Mouse (Mus musculus) C2C12 (cell line): ENCODE measurements around the gene Hps5.

ENCODE experiments used
- CTCF ChIP-seq: IDR thresholded peaks from one replicate; pipeline ENCODE4 v1.5.1; 2011; ENCODE audit not compliant: control insufficient read depth, insufficient read depth, insufficient read length
- MAX ChIP-seq: IDR thresholded peaks from one replicate; pipeline ENCODE4 v1.6.1; 2011; ENCODE audit warnings: mild to moderate bottlenecking, control low read depth
- USF1 ChIP-seq: IDR thresholded peaks from one replicate; pipeline ENCODE4 v1.6.1; 2011; ENCODE audit warnings: low read depth, mild to moderate bottlenecking, control low read depth, moderate library complexity

DNA sequence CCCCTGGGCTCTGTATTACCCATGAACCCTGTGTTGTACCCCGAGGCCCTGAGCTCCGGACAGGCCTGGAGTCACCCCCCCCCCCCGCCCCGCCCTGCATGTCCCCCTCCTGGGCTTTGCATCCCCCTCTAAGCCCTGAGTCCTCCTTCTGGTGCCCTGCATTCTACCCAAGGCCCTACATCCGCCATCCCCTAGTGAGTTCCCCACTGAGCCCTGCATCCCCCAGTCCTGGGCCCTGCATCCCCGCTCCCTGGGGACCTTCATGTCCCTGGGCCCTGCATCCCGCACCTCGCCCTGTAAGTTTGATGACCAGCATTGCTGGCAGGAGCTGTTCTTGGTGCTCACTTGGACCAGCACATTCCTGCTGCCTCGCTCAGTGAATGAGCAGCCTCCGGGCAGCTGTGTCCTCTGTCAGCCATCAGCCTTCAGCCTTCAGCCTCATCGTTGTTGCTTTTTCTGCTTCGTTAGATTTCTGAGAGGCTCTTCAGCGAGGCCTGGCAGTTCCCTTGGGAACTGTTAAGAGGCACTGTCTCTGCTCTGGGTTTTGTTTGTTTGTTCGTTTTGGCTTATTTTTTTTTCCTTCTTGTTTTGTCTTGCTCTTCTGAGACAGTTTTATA lies 39.2 kb upstream of the Hps5 start:
- TF ChIP-seq CTCF (no peak), USF1 (no peak), MAX (no peak)
